ENCODE assay signal across 28 mouse cellular contexts in genomic region chr4:40885166-40885525, GRCm38 (mm10). TPM values are rescaled to one million over a fixed set of nuclear protein-coding genes. Genes with fewer than 3 reads are reported as not detected.
DNase-seq lines count a peak whose midpoint lies in the region; ATAC-seq and TF ChIP-seq lines count a peak whose summit lies in the region.
"Had no signal": no experiment of that assay in that cellular context is flagged by ENCODE, and none has a peak within 500 bp of the region (broad histone marks: within the 10 kb centered on the region; RNA-seq: fewer than 3 reads in every experiment).

No protein-coding gene starts in this region.

- intact Hi-C loops in heart, postnatal 25 days (cut with DNase I): no loop called here

- H3K4me1 ChIP-seq in heart, embryonic 11.5 days (ENCODE audit: control insufficient read depth, insufficient read depth, low read length): no peaks in the 10 kb centered on the region
- 0 out of 2 replicates have a peak, but pooled peaks cover 6% of the 10 kb centered on the region for H3K4me1 ChIP-seq in lung, embryonic 15.5 days
- 0 out of 2 replicates have a peak, but pooled peaks cover 2% of the 10 kb centered on the region for H3K4me1 ChIP-seq in embryonic fibroblast, embryonic 13.5 days (ENCODE audit: control insufficient read depth, insufficient read depth, low read length)
- no peaks in the 10 kb centered on the region for H3K4me1 ChIP-seq in hindbrain, embryonic 13.5 days (replicated peaks)
- H3K4me1 ChIP-seq: embryonic facial prominence, embryonic 12.5 days; hindbrain, embryonic 15.5 days; intestine, embryonic 15.5 days; liver, embryonic 15.5 days; midbrain, embryonic 12.5 days had no signal

- 74% methylated on average over 2 of the region's 2 CpGs for WGBS in heart, embryonic 11.5 days (ENCODE audit: insufficient replicate concordance)
- WGBS in lung, embryonic 15.5 days: 74% methylated on average over 2 of the region's 2 CpGs
- WGBS in hindbrain, embryonic 13.5 days: 82% methylated on average over 2 of the region's 2 CpGs

- ATAC-seq in heart, embryonic 11.5 days (replicated peaks; ENCODE audit: insufficient number of reproducible peaks, low FRiP score, low TSS enrichment): no peak
- ATAC-seq in lung, embryonic 15.5 days (ENCODE audit: borderline replicate concordance, extremely low read depth, low FRiP score, low TSS enrichment): no peak
- no peak for ATAC-seq in hindbrain, embryonic 13.5 days (ENCODE audit: low FRiP score)
- ATAC-seq: activated CD4-positive, CD25-positive, alpha-beta regulatory T cell, adult 4 months; forebrain, embryonic 16.5 days; intestine, embryonic 15.5 days had no signal

- no peak overlapping the region for H3K9ac ChIP-seq in heart, embryonic 11.5 days (ENCODE audit: low read depth, low read length)
- H3K9ac ChIP-seq in lung, embryonic 15.5 days: no peak overlapping the region
- H3K9ac ChIP-seq in hindbrain, embryonic 13.5 days: no peak overlapping the region
- H3K9ac ChIP-seq: embryonic facial prominence, embryonic 12.5 days; heart, embryonic 12.5 days; hindbrain, embryonic 15.5 days; intestine, embryonic 15.5 days; liver, embryonic 15.5 days; midbrain, embryonic 12.5 days had no signal

- no peak overlapping the region for H3K4me3 ChIP-seq in heart, embryonic 11.5 days (ENCODE audit: low read depth, low read length)
- no peak overlapping the region for H3K4me3 ChIP-seq in lung, embryonic 15.5 days
- no peak overlapping the region for H3K4me3 ChIP-seq in embryonic fibroblast, embryonic 13.5 days (ENCODE audit: insufficient read depth, low read length)
- H3K4me3 ChIP-seq in hindbrain, embryonic 13.5 days: no peak overlapping the region
- H3K4me3 ChIP-seq: embryonic facial prominence, embryonic 12.5 days; heart, embryonic 12.5 days; hindbrain, embryonic 15.5 days; intestine, embryonic 15.5 days; liver, embryonic 15.5 days; midbrain, embryonic 12.5 days had no signal

- no peaks in the 10 kb centered on the region for H3K27me3 ChIP-seq in heart, embryonic 11.5 days (ENCODE audit: control insufficient read depth, insufficient read depth, low read length)
- H3K27me3 ChIP-seq in lung, embryonic 15.5 days: no peaks in the 10 kb centered on the region
- H3K27me3 ChIP-seq in hindbrain, embryonic 13.5 days: no peaks in the 10 kb centered on the region
- H3K27me3 ChIP-seq: embryonic facial prominence, embryonic 12.5 days; heart, embryonic 12.5 days; hindbrain, embryonic 15.5 days; intestine, embryonic 15.5 days; liver, embryonic 15.5 days; midbrain, embryonic 12.5 days had no signal

- TF ChIP-seq CTCF in embryonic fibroblast, embryonic 13.5 days (IDR thresholded peaks at IDR 0.05; ENCODE audit: borderline replicate concordance, insufficient read depth, low read length): no peak

- H3K9me3 ChIP-seq in heart, embryonic 11.5 days (replicated peaks; ENCODE audit: control insufficient read depth, low read length): no peaks in the 10 kb centered on the region
- no peaks in the 10 kb centered on the region for H3K9me3 ChIP-seq in lung, embryonic 15.5 days
- H3K9me3 ChIP-seq in hindbrain, embryonic 13.5 days: no peaks in the 10 kb centered on the region
- H3K9me3 ChIP-seq: embryonic facial prominence, embryonic 12.5 days; heart, embryonic 12.5 days; hindbrain, embryonic 15.5 days; intestine, embryonic 15.5 days; liver, embryonic 15.5 days; midbrain, embryonic 12.5 days had no signal

- no peak overlapping the region for H3K27ac ChIP-seq in heart, embryonic 11.5 days (ENCODE audit: low read depth, low read length)
- 0 out of 2 replicates have a peak overlapping the region, but pooled peaks have one; percentile 21 for H3K27ac ChIP-seq in lung, embryonic 15.5 days
- peak overlapping the region; percentile 35 for H3K27ac ChIP-seq in embryonic fibroblast, embryonic 13.5 days (ENCODE audit: insufficient read depth, low read length)
- H3K27ac ChIP-seq in hindbrain, embryonic 13.5 days: no peak overlapping the region
- H3K27ac ChIP-seq: embryonic facial prominence, embryonic 12.5 days; hindbrain, embryonic 15.5 days; intestine, embryonic 15.5 days; liver, embryonic 15.5 days; midbrain, embryonic 12.5 days had no signal

- H3K4me2 ChIP-seq in heart, embryonic 11.5 days: no peak overlapping the region
- H3K4me2 ChIP-seq in lung, embryonic 15.5 days: no peak overlapping the region
- no peak overlapping the region for H3K4me2 ChIP-seq in hindbrain, embryonic 13.5 days
- H3K4me2 ChIP-seq: embryonic facial prominence, embryonic 12.5 days; heart, embryonic 12.5 days; hindbrain, embryonic 15.5 days; intestine, embryonic 15.5 days; liver, embryonic 15.5 days; midbrain, embryonic 12.5 days had no signal

- DNase-seq in heart, postnatal 25 days (ENCODE audit: low spot score): peak; percentile 27
- no peak for DNase-seq in lung, adult 18-20 months
- DNase-seq in NIH3T3 (ENCODE audit: low read depth): peak; percentile 37
- DNase-seq: adrenal gland, postnatal 10 days; cerebellum, postnatal 10 days; heart, postnatal 14 days; kidney, postnatal 36 days; lung, postnatal 10 days; retina, postnatal 1 day; thymus, postnatal 25 days had no signal

- no peak for TF ChIP-seq POLR2A in embryonic fibroblast, embryonic 13.5 days (IDR thresholded peaks at IDR 0.05; ENCODE audit: low read depth, low read length)

- H3K36me3 ChIP-seq in heart, embryonic 11.5 days (ENCODE audit: control insufficient read depth, insufficient read depth, low read length): no peaks in the 10 kb centered on the region
- no peaks in the 10 kb centered on the region for H3K36me3 ChIP-seq in lung, embryonic 15.5 days
- H3K36me3 ChIP-seq in hindbrain, embryonic 13.5 days: no peaks in the 10 kb centered on the region
- H3K36me3 ChIP-seq: embryonic facial prominence, embryonic 12.5 days; heart, embryonic 12.5 days; hindbrain, embryonic 15.5 days; intestine, embryonic 15.5 days; liver, embryonic 15.5 days; midbrain, embryonic 12.5 days had no signal

RNA-seq across cellular contexts. Expression of gene B4galt1, which starts 31.3 kb away (rescaled TPM):
- total RNA-seq in heart, postnatal 25 days (2021): 10 to 100 TPM; 58.2 to 70.4 TPM
- 43.9 and 50.2 TPM in 2 replicates for polyA plus RNA-seq in heart, embryonic 11.5 days (2014; fragmentation: Nextera tagmentation; extraction: Ambion mirVana)
- 70.0 and 74.5 TPM in 2 replicates for polyA plus RNA-seq in lung, embryonic 15.5 days (2015; fragmentation: Nextera tagmentation; extraction: Ambion mirVana)
- polyA plus RNA-seq in embryonic fibroblast, embryonic 13.5 days (2011; ENCODE audit: insufficient read length, low read depth, missing spikeins): 103 and 119 TPM in 2 replicates
- polyA plus RNA-seq in hindbrain, embryonic 13.5 days (2015; fragmentation: Nextera tagmentation; extraction: Ambion mirVana): 9.0 and 9.6 TPM in 2 replicates

RNA-seq across cellular contexts. Expression of gene Spink4, which starts 34.7 kb away (rescaled TPM):
- under 1 TPM in 1 of 2 experiments, not detected in 1; 0.78 TPM for total RNA-seq in heart, postnatal 25 days (2021)
- 5.9 and 7.9 TPM in 2 replicates for polyA plus RNA-seq in heart, embryonic 11.5 days (2014; fragmentation: Nextera tagmentation; extraction: Ambion mirVana)
- 0.75 and 0.98 TPM in 2 replicates for polyA plus RNA-seq in lung, embryonic 15.5 days (2015; fragmentation: Nextera tagmentation; extraction: Ambion mirVana)
- not detected in 2 replicates for polyA plus RNA-seq in embryonic fibroblast, embryonic 13.5 days (2011; ENCODE audit: insufficient read length, low read depth, missing spikeins)
- polyA plus RNA-seq in hindbrain, embryonic 13.5 days (2015; fragmentation: Nextera tagmentation; extraction: Ambion mirVana): not detected in 2 replicates
- total RNA-seq: ES-E14; gastrocnemius, postnatal 36 days; megakaryocyte progenitor cell, adult 5-6 weeks; monocyte, adult 5-6 weeks had no signal
- polyA plus RNA-seq: activated CD4-positive, CD25-positive, alpha-beta regulatory T cell, adult 4 months; embryonic facial prominence, embryonic 12.5 days; forebrain, embryonic 16.5 days; hindbrain, embryonic 15.5 days; kidney, embryonic 14.5 days; midbrain, embryonic 12.5 days; neural tube, embryonic 11.5 days had no signal

Comparison
In these comparisons a context has a peak if more than half of its experiments do, and no peak if none do; other contexts are left out.
1. DNase-seq: peak in heart, postnatal 25 days (single experiment) and NIH3T3 (single experiment); none in lung, adult 18-20 months (0 of 2).
2. H3K27ac ChIP-seq: peak in lung, embryonic 15.5 days (single experiment) and embryonic fibroblast, embryonic 13.5 days (single experiment); none in heart, embryonic 11.5 days (single experiment) and hindbrain, embryonic 13.5 days (single experiment).